Mouse (Mus musculus): ENCODE measurements at regions not wholly inside any gene's neighbourhood (a gene's known extent, or its start where the extent isn't known, plus 50 kb on each side); places are given as distances from the start of the nearest gene placed in this dataset.

DNA sequence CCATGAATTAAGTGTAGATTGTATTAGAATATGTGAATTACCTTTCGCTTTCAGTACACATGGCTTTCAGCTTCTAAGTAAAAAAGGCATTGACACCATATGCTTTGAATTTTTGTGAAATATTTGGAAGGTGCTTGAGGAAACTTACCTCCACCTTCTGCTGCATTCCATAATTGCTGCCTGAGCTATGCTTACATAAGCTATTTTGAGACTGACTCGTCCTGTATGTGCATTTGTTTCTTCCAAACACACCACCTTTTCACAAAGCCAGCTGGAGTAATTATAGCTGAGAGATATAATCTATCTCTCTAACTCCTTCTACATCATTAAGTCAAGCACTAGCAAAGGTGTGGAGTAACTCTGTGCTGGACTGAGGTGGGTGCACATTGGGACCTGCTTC is 224.0 kb upstream of the Pitrm1 start:
- no peak overlapping the region for H3K4me2 ChIP-seq (ENCODE audit: low read length)
- H3K27ac ChIP-seq (ENCODE audit: low read depth, low read length): no peak overlapping the region
- DNase-seq (ENCODE audit: low spot score) (no peak), ATAC-seq (no peak)
- H3K9ac ChIP-seq (ENCODE audit: low read length): no peak overlapping the region
- no peaks in the 10 kb centered on the region for H3K36me3 ChIP-seq (ENCODE audit: control insufficient read depth, insufficient read depth, low read length)
- H3K4me1 ChIP-seq (ENCODE audit: control insufficient read depth, insufficient read depth, low read length): no peaks in the 10 kb centered on the region
- no peaks in the 10 kb centered on the region for H3K9me3 ChIP-seq (replicated peaks; ENCODE audit: control insufficient read depth, low read length)
- 81% methylated on average over 2 of the region's 2 CpGs for WGBS
- no peaks in the 10 kb centered on the region for H3K27me3 ChIP-seq (replicated peaks; ENCODE audit: control insufficient read depth, insufficient read depth, low read length)
- H3K4me3 ChIP-seq (ENCODE audit: low read depth, low read length): no peak overlapping the region

DNA sequence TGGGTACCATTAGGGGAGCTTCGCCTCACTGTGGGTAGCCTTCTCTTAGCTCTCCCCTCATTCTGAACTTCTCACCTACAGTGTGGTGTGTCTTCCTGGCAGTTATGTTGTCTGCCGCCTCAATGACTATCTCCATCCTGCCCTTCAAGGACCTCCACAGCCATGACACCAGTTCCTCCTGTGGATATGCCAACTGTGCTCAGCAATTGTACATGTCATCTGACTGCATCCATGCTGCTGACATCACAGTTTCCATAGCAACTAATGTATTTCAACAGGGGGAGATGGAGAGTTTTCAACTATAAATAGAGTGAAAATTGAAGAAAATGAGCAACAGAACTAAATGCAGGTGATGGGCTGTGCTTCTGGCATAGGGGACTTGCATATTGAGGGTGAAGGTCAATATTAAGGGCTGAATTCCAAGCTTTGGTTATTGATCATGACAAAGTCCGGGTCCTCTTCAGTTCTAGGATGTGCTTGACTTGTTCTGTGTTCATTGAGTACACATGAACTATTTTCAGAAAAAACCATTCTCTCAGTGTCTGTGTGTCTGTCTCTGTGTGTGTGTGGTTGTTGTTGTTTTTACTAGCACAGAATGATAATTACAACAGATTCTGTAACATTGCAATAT is 217.5 kb upstream of the Pitrm1 start:
- Histone ChIP-seq H3K4me3 (ENCODE audit: low read depth, low read length) (no peak overlapping the region), H3K9ac (ENCODE audit: low read length) (no peak overlapping the region), H3K27ac (ENCODE audit: low read depth, low read length) (no peak overlapping the region), H3K9me3 (replicated peaks; ENCODE audit: control insufficient read depth, low read length) (no peaks in the 10 kb centered on the region), H3K4me1 (ENCODE audit: control insufficient read depth, insufficient read depth, low read length) (no peaks in the 10 kb centered on the region), H3K27me3 (replicated peaks; ENCODE audit: control insufficient read depth, insufficient read depth, low read length) (no peaks in the 10 kb centered on the region), H3K36me3 (ENCODE audit: control insufficient read depth, insufficient read depth, low read length) (no peaks in the 10 kb centered on the region), H3K4me2 (ENCODE audit: low read length) (no peak overlapping the region)
- WGBS: 89% methylated on average over 3 of the region's 3 CpGs
- DNase-seq (ENCODE audit: low spot score): peak; percentile 49
- no peak for ATAC-seq

DNA sequence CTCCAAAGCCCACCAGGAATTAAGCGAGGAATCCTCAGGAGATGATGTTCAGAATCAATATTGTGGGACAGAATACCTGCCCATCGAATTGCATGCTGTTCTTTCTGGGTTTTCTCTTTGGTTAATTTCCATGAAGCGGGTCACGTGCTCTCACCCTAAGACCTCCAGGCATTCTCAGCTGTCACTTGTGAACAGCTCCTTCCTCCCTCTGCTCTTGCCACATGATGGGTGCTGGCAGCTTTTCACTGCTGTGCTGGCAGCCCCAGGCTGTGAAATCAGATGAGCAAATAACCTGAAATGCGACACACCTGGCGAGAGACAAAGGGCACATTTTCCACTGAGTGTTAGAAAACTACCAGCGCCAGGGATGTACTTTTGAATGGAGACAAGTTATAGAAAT is 207.8 kb upstream of the Pitrm1 start:
- 74% methylated on average over 7 of the region's 7 CpGs for WGBS
- peak; percentile 63; the same call in 1 of the 2 replicates for ATAC-seq

DNA sequence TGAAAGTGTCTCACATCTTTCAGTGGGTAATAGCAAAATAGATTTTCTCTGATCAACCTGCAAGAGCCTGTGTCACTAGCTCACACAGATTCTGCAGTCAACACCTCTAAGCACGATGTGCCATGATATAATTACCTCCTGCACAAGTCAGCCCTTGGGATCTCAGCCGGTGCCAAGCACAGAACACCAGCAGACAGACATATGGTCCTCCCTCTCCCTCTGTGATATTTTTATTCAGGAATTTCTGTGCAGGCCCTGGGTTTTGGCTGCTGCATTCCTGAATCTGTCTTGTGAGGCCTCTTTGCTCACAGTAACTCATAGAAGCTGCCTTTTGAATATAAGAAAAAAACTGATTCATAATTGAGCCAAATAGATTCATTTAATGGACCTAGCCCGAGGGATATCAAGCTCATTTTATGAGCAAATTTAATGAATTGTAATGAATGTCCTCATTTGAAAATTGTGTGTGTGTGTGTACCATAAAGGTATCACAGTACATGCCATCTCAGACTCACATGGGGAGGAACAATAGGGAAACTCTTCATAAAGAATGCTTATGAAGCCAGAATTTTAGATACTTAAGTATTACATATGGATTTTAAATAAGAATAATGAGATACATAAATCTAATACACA is 206.7 kb upstream of the Pitrm1 start:
- Histone ChIP-seq H3K9me3 (replicated peaks; ENCODE audit: control insufficient read depth, low read length) (no peaks in the 10 kb centered on the region), H3K27ac (ENCODE audit: low read depth, low read length) (no peak overlapping the region), H3K9ac (ENCODE audit: low read length) (no peak overlapping the region), H3K36me3 (ENCODE audit: control insufficient read depth, insufficient read depth, low read length) (no peaks in the 10 kb centered on the region), H3K4me2 (ENCODE audit: low read length) (no peak overlapping the region), H3K4me1 (ENCODE audit: control insufficient read depth, insufficient read depth, low read length) (no peaks in the 10 kb centered on the region), H3K4me3 (ENCODE audit: low read depth, low read length) (no peak overlapping the region), H3K27me3 (replicated peaks; ENCODE audit: control insufficient read depth, insufficient read depth, low read length) (no peaks in the 10 kb centered on the region)
- WGBS: 63% methylated on average over 3 of the region's 3 CpGs
- DNase-seq (ENCODE audit: low spot score): peak; percentile 58
- peak; percentile 85; the same call in 1 of the 2 replicates for ATAC-seq

More for the DNA sequence above, 207.8 kb upstream of the Pitrm1 start:
- Histone ChIP-seq H3K27me3 (replicated peaks; ENCODE audit: control insufficient read depth, insufficient read depth, low read length) (no peaks in the 10 kb centered on the region), H3K36me3 (ENCODE audit: control insufficient read depth, insufficient read depth, low read length) (no peaks in the 10 kb centered on the region), H3K4me1 (ENCODE audit: control insufficient read depth, insufficient read depth, low read length) (no peaks in the 10 kb centered on the region), H3K4me3 (ENCODE audit: low read depth, low read length) (no peak overlapping the region), H3K4me2 (ENCODE audit: low read length) (no peak overlapping the region), H3K9ac (ENCODE audit: low read length) (no peak overlapping the region), H3K9me3 (replicated peaks; ENCODE audit: control insufficient read depth, low read length) (no peaks in the 10 kb centered on the region), H3K27ac (ENCODE audit: low read depth, low read length) (no peak overlapping the region)
- peak; percentile 22 for DNase-seq (ENCODE audit: low spot score)

DNA sequence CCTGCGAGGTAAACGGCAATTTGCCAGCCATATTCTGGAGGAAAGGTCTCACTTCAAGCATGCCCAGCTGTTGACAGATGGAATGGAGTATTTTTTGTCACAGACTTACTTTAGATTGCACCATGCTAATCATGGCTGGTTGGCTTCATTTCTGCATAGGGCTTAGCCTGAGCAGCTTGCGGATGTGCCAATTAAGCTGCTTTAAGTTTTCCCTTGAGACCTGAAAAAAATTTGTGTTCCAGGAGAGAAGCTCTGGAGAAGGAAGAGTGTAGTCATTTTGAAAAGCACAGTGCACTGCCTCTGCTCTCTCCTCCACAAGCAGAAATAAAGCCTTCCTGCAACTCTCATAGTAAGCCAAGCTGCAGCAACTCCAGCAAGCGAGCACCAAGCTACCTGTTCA is 182.8 kb upstream of the Pitrm1 start:
- Histone ChIP-seq H3K9ac (ENCODE audit: low read length) (no peak overlapping the region), H3K9me3 (replicated peaks; ENCODE audit: control insufficient read depth, low read length) (no peaks in the 10 kb centered on the region), H3K4me1 (ENCODE audit: control insufficient read depth, insufficient read depth, low read length) (no peaks in the 10 kb centered on the region), H3K4me3 (ENCODE audit: low read depth, low read length) (no peak overlapping the region), H3K27ac (ENCODE audit: low read depth, low read length) (no peak overlapping the region), H3K4me2 (ENCODE audit: low read length) (no peak overlapping the region), H3K36me3 (ENCODE audit: control insufficient read depth, insufficient read depth, low read length) (no peaks in the 10 kb centered on the region), H3K27me3 (replicated peaks; ENCODE audit: control insufficient read depth, insufficient read depth, low read length) (no peaks in the 10 kb centered on the region)
- ATAC-seq (no peak), DNase-seq (ENCODE audit: low spot score) (peak; percentile 22)
- 81% methylated on average over 4 of the region's 4 CpGs for WGBS

DNA sequence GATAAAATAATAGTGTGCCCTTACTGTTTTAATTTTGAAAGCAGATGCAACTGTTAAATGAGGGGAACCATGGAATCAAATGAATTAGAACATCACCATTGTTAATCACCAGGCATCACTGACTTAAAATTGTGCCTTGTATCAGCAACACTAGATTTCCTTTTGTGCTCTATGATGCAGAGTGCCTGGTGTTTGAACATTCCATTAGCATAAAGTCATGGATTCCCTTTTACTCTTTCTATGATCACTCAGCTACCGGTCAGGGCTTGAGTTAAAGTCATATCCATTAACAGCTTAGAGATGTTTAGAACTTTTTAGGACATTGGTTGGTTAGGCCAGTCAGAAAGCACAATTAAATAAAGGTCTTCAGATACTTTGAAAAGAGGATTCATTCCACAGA is 180.3 kb upstream of the Pitrm1 start:
- H3K9ac ChIP-seq (ENCODE audit: low read length): no peak overlapping the region
- no peak overlapping the region for H3K27ac ChIP-seq (ENCODE audit: low read depth, low read length)
- H3K4me2 ChIP-seq (ENCODE audit: low read length): no peak overlapping the region
- 92% methylated on average over 1 of the region's 1 CpGs for WGBS
- H3K36me3 ChIP-seq (ENCODE audit: control insufficient read depth, insufficient read depth, low read length): no peaks in the 10 kb centered on the region
- no peak overlapping the region for H3K4me3 ChIP-seq (ENCODE audit: low read depth, low read length)
- H3K27me3 ChIP-seq (replicated peaks; ENCODE audit: control insufficient read depth, insufficient read depth, low read length): no peaks in the 10 kb centered on the region
- H3K9me3 ChIP-seq (replicated peaks; ENCODE audit: control insufficient read depth, low read length): no peaks in the 10 kb centered on the region
- ATAC-seq (no peak), DNase-seq (ENCODE audit: low spot score) (no peak)
- no peaks in the 10 kb centered on the region for H3K4me1 ChIP-seq (ENCODE audit: control insufficient read depth, insufficient read depth, low read length)

DNA sequence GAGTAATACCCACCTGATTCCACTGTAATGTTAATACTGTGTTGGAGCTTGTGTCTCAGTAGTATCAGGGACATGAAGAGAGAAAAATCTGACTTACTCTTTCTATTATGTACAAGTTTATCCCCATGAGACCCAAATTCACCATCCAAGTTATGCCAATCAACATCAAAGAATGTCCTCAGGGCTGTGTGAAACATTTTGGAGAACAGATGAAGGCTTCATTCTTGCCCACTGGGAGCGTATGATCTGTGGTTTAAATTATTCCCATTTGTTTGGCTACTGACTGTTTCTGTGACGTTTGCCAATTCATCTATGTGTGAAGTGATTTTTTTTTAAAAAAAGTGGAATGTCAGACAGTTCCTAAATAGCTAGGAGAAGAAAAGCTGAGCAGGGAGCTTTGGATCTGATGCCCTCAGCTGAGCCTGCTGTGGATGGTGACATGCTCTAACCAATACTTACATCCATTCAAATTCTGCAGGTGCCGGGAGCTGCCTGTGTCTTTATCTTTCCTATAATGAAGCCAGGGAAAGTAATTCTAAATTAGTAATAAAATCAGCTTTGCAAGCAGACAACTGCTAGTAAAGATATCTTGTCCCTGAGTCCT is 173.3 kb upstream of the Pitrm1 start:
- ATAC-seq (no peak), DNase-seq (ENCODE audit: low spot score) (peak; percentile 13)

DNA sequence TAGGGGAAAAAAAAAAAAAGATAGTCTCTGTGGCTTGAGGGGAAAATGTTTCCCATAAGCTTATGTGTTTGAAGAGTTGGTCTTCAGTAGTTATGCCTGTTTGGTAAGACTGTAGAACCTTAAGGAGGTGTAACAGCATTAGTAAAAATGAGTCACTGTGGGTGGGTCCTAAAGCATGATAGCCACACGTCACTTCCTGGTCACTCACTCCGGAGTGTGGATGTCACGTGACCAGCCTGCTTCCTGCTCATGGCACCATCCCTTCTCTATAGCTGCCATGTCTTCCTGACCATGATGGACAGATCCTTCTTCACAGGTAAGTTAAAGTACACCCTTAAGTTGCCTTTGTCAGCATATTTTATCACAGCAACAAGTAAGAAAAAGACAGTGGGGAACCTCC is 170.0 kb upstream of the Pitrm1 start:
- no peaks in the 10 kb centered on the region for H3K4me1 ChIP-seq (ENCODE audit: control insufficient read depth, insufficient read depth, low read length)
- H3K27ac ChIP-seq (ENCODE audit: low read depth, low read length): no peak overlapping the region
- no peaks in the 10 kb centered on the region for H3K27me3 ChIP-seq (replicated peaks; ENCODE audit: control insufficient read depth, insufficient read depth, low read length)
- H3K4me3 ChIP-seq (ENCODE audit: low read depth, low read length): no peak overlapping the region
- no peaks in the 10 kb centered on the region for H3K36me3 ChIP-seq (ENCODE audit: control insufficient read depth, insufficient read depth, low read length)
- DNase-seq (ENCODE audit: low spot score) (no peak), ATAC-seq (no peak)
- H3K9ac ChIP-seq (ENCODE audit: low read length): no peak overlapping the region
- WGBS: 96% methylated on average over 3 of the region's 3 CpGs
- H3K4me2 ChIP-seq (ENCODE audit: low read length): no peak overlapping the region
- H3K9me3 ChIP-seq (replicated peaks; ENCODE audit: control insufficient read depth, low read length): no peaks in the 10 kb centered on the region

More for the DNA sequence above, 173.3 kb upstream of the Pitrm1 start:
- Histone ChIP-seq H3K4me2 (ENCODE audit: low read length) (no peak overlapping the region), H3K9me3 (replicated peaks; ENCODE audit: control insufficient read depth, low read length) (no peaks in the 10 kb centered on the region), H3K36me3 (ENCODE audit: control insufficient read depth, insufficient read depth, low read length) (no peaks in the 10 kb centered on the region), H3K27ac (ENCODE audit: low read depth, low read length) (no peak overlapping the region), H3K4me3 (ENCODE audit: low read depth, low read length) (no peak overlapping the region), H3K4me1 (ENCODE audit: control insufficient read depth, insufficient read depth, low read length) (no peaks in the 10 kb centered on the region), H3K27me3 (replicated peaks; ENCODE audit: control insufficient read depth, insufficient read depth, low read length) (no peaks in the 10 kb centered on the region), H3K9ac (ENCODE audit: low read length) (no peak overlapping the region)
- WGBS: 69% methylated on average over 3 of the region's 3 CpGs

DNA sequence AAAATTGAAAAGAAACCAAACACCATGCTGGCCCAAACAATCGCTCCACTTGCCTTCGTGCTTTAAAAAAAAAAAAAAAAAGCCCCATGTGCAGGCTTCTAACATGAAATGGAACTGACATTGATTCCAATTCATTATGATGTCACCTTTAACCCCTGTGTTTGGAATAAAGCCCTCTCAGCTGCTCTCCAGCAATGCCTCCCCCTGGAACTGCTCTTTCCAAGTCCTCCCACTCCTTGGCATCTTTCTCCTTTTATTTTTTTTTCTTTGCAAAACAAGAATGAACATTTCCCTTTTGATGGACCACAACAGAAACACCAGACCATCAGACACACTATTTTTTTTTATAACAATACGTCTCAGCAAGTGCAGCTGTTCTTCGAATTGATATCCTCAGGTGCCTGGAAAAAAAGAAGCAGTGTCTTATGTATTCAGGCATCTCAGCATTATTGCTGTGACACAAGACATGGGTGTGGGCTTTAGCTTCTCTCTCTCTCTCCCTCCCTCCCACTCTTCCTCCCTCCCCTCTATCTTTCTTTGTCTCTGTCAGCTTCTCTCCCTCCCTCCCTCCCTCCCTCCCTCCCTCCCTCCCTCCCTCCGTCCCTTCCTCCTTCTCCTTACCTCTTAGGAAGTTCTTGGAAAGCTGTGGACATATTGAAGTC is 152.3 kb upstream of the Pitrm1 start:
- H3K4me1 ChIP-seq (ENCODE audit: control insufficient read depth, insufficient read depth, low read length): no peaks in the 10 kb centered on the region
- ATAC-seq (peak; percentile 48; the same call in 1 of the 2 replicates), DNase-seq (ENCODE audit: low spot score) (peak; percentile 49)
- no peaks in the 10 kb centered on the region for H3K27me3 ChIP-seq (replicated peaks; ENCODE audit: control insufficient read depth, insufficient read depth, low read length)
- H3K9ac ChIP-seq (ENCODE audit: low read length): no peak overlapping the region
- no peaks in the 10 kb centered on the region for H3K36me3 ChIP-seq (ENCODE audit: control insufficient read depth, insufficient read depth, low read length)
- H3K4me3 ChIP-seq (ENCODE audit: low read depth, low read length): no peak overlapping the region
- no peak overlapping the region for H3K27ac ChIP-seq (ENCODE audit: low read depth, low read length)
- H3K4me2 ChIP-seq (ENCODE audit: low read length): no peak overlapping the region
- H3K9me3 ChIP-seq (replicated peaks; ENCODE audit: control insufficient read depth, low read length): no peaks in the 10 kb centered on the region
- WGBS: 62% methylated on average over 4 of the region's 5 CpGs
